Mouse (Mus musculus) kidney, adult 2 months (tissue): Measurements from ENCODE around the gene Il10rb. TPM values are rescaled to one million over a fixed set of nuclear protein-coding genes. Genes with fewer than 3 reads are reported as not detected.

ENCODE experiments used
- DNase-seq: peaks from one replicate; pipeline ENCODE4 v3.0.0; 2021
- H3K27ac ChIP-seq: fragments of 200-500 bp; 2 replicates; pipeline ENCODE4 v1.5.1; 2012; ENCODE audit warnings: low read depth, low read length, control low read depth, inconsistent platforms; ENCODE audit not compliant: insufficient read depth
- H3K27me3 ChIP-seq: fragments of 200-500 bp; replicated peaks from 2 replicates; pipeline ENCODE4 v1.6.1; 2012; ENCODE audit warnings: mild to moderate bottlenecking, moderate library complexity, low read length, inconsistent platforms; ENCODE audit not compliant: control insufficient read depth, insufficient read depth
- H3K36me3 ChIP-seq: fragments of 200-500 bp; 2 replicates; pipeline ENCODE4 v1.6.1; 2012; ENCODE audit warnings: mild to moderate bottlenecking, moderate library complexity, low read length, inconsistent platforms; ENCODE audit not compliant: control insufficient read depth, insufficient read depth
- H3K4me1 ChIP-seq: fragments of 200-500 bp; 2 replicates; pipeline ENCODE4 v1.6.1; 2011; ENCODE audit warnings: low read length; ENCODE audit not compliant: control insufficient read depth, insufficient read depth
- H3K4me3 ChIP-seq: fragments of 200-500 bp; 2 replicates; pipeline ENCODE4 v1.5.1; 2011; ENCODE audit warnings: mild to moderate bottlenecking, low read depth, low read length, control low read depth; ENCODE audit not compliant: insufficient read depth
- CTCF ChIP-seq: fragments of 200-500 bp; conservative IDR thresholded peaks from 2 replicates; pipeline ENCODE4 v1.5.1; 2011; ENCODE audit warnings: low read depth, mild to moderate bottlenecking, control low read depth, low read length, moderate library complexity, mixed read lengths; ENCODE audit not compliant: insufficient read depth, insufficient read length
- POLR2A ChIP-seq: fragments of 200-500 bp; IDR thresholded peaks from one replicate; pipeline ENCODE4 v1.6.1; 2011; ENCODE audit warnings: low read depth, low read length, control low read depth
- WGBS: fragments of 180-500 bp; shearing (Covaris S2); methylation state at CpG from one replicate; pipeline ENCODE4 v1.1.7; 2018; 5-methylcytosine and 5-hydroxymethylcytosine counted together
- polyA plus RNA-seq: library from polyadenylated mRNA; depleted of rRNA; stranded (reverse); fragments of >200 nt; gene quantifications from 2 replicates; pipeline ENCODE4 v1.2.3, GENCODE M21; 2012

Gene Il10rb
- polyA plus RNA-seq, 1 experiment: 66.0 TPM

DNA sequence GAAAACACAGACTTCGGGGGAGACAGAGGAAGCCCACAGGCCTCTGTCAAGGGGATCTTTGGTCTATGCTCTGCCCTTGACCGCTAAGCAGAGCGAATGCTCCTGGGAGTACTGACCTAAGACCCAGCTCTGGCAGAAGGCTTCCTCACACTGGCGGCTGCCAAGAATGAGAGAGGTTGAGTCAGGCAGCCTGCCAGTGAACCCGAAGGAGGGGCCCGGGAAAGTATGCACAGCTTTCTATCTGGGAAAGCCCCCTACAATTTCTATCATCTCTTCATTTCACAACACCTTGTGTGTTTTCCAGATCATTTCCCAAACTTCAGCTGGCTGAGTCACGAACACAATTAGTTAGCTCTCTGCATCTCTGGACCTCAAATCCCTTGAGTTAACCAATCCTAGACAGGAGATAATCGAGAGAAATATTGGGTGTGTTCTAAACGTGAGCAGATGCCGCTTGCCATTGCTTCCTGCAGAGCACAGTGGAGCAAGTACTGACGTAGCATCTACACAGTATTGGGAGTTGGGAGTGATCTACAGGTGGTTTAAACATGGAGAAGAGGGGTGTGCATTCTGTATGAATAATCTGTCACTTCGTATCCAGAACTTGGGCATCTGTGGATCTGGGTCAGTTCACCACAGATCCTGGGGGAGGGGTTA is 43.2 kb upstream of the Il10rb start:
- Histone ChIP-seq H3K4me3 (no peak overlapping the region), H3K27ac (peak overlapping the region; percentile 84), H3K27me3 (no peaks in the 10 kb centered on the region), H3K36me3 (no peaks in the 10 kb centered on the region), H3K4me1 (peaks cover 13% of the 10 kb centered on the region; the same call in 1 of the 2 replicates)
- 33% methylated on average over 12 of the region's 12 CpGs for WGBS
- TF ChIP-seq CTCF (no peak), POLR2A (no peak)
- DNase-seq: peak; percentile 88

DNA sequence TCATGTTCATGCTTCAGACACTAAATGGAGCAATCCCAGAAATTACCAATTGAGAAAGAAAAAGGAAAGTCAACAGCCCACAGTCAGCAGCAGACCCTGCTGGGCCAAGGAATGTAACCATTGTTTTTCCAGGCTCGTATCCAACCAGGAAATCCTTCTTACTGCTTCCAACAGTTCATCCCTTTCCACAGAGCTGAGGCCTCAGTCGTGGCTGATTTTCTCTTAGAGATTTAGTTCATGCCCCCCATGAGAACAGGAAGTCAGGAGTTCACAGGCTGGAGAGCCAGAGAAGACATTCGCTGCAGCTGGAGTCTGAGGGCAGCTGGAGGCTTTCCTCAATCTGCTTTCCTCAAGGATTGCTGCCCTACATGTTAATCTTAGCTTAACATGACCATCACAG is 42.5 kb upstream of the Il10rb start:
- H3K36me3 ChIP-seq: no peaks in the 10 kb centered on the region
- 40% methylated on average over 3 of the region's 3 CpGs for WGBS
- DNase-seq: peak; percentile 93
- peaks cover 13% of the 10 kb centered on the region; the same call in 1 of the 2 replicates for H3K4me1 ChIP-seq
- peak overlapping the region; percentile 84 for H3K27ac ChIP-seq
- H3K27me3 ChIP-seq: no peaks in the 10 kb centered on the region
- no peak for TF ChIP-seq POLR2A
- TF ChIP-seq CTCF: no peak
- no peak overlapping the region for H3K4me3 ChIP-seq

DNA sequence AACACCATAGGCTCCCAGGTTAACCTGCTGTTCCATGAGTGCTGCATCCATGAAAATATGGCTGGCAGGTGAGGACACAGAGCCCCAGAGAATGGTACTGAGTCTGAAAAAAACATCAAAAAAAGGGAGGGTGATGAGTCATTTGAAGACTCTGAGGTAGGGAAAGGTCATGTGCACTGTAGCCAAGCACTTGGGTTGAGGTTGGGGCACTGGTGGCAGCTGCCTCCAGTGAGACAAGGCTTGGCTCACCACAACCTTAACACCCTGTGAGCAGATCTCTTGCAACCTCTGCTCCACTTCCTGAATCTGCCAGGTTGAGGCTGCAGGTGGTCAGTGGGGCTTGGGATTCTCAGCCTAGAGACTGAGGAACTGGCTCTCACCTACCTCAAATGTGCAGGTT is 39.4 kb upstream of the Il10rb start:
- Histone ChIP-seq H3K27ac (peak overlapping the region; percentile 22; the same call in 1 of the 2 replicates), H3K36me3 (no peaks in the 10 kb centered on the region), H3K27me3 (no peaks in the 10 kb centered on the region), H3K4me3 (no peak overlapping the region), H3K4me1 (peaks cover 10% of the 10 kb centered on the region; the same call in 1 of the 2 replicates)
- TF ChIP-seq CTCF (no peak), POLR2A (no peak)
- no peak for DNase-seq

DNA sequence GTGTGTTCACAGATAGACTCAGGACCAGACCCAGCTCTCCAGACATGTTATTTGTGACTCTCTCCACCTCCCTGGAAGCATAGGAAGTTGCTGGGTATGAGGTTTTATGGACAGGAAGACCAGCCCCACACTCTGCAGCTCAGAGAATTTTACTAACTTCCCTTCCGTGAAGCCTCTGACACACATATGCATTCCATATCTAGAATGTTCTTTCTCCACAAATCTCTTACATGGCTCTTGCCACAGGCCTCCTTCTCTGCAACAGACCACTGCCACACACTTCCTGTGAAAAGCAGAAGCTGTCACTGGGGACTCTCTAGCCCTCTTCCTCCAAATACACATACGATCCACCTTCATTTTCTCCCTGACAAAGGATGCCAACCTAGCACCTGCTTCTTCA is 38.9 kb upstream of the Il10rb start:
- Histone ChIP-seq H3K27me3 (no peaks in the 10 kb centered on the region), H3K4me1 (peaks cover 9% of the 10 kb centered on the region; the same call in 1 of the 2 replicates), H3K27ac (peak overlapping the region; percentile 22; the same call in 1 of the 2 replicates), H3K36me3 (no peaks in the 10 kb centered on the region), H3K4me3 (no peak overlapping the region)
- no peak for DNase-seq
- WGBS: 76% methylated on average over 2 of the region's 2 CpGs
- TF ChIP-seq POLR2A (no peak), CTCF (no peak)

DNA sequence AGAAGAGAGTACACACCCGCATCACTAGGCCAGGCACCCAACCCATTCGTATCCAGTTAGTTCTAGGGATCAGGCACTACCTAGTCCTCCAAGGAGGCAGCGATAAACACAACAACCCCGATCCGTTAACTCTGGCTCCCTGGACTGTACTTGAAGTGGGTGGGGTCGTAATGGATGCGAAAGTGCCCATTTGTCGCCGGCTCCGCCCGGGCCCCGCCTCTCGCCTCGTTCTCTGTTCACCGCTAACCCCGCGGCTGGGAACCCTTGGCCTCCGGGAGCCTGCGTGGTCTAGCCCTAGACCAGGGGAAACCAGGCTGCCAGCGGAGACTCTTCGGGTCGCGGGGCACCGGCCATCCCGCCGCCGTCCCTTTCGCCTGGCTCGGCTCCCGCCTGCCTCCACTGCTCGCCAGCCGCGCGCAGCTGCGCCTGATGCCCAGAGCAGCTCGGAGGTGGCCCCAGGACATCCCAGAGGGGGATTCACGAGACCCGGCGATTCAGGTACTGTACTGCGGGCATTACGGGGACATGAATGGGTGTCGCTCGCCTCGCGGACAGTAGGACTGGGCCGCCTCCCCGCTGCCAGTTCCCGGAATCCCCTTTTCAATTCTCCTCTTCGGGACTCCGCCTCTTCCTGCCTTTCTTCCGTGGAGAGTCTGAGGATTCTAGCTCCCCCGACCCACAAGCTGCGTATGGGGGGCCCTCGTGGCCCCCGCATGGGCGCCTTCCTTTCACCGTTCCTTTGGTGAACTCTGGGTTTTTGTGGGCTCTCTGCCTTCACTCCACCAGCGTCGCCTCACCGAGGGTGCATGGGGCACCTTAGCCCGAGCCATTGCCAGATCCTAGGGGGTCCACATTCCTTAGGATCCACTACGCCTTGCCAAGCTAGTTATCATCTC is 33.1 kb upstream of the Il10rb start, which contains the start of gene Ifnar2:
Ifnar2 (plus strand) TSS at position 207 of the 896 bp plus-strand sequence.
- under 1% methylated on average over 62 of the region's 62 CpGs for WGBS
- peak; percentile 91 for DNase-seq

DNA sequence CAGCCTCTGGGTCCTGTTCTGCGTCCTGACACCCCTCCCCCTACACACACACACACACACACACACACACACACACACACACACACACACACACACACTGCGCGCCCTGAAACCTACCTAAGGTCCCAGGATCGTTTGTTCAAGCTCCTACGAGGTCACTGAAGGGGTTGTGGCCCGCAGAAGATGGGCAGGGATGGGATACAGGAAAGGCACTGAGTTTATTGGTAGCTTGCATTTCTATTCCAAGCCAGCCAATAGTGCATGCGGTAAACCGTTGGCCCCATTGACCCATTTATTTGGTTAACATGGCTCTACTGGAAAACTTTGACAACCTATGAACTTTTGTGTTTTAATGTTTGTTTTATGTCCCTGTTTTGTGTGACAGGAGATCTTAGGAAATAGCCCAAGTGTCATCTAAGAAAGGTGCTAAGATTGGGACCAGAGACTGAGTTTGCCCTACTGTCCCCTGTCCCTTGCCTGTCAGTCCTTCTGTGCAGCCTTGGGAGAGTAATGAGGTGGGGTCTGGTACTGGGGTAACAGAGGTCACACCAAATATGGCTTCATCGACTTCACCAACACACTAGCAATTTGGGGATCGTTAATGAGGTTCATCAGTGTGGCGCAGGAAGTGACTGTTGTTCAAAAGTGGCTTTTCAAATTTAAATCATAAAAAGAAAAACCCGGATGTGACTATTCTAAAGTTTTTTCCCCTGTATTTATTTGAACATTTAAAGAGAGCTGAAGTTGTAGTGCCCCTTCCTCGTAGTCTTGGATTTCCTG is 32.3 kb upstream of the Il10rb start:
- Histone ChIP-seq H3K4me3 (peak overlapping the region; percentile 73), H3K36me3 (no peaks in the 10 kb centered on the region), H3K27ac (peak overlapping the region; percentile 87), H3K27me3 (no peaks in the 10 kb centered on the region), H3K4me1 (no peaks in the 10 kb centered on the region; the same call in 1 of the 2 replicates)
- WGBS: 23% methylated on average over 13 of the region's 13 CpGs
- TF ChIP-seq CTCF (no peak), POLR2A (no peak)
- DNase-seq: peak; percentile 36

More for the DNA sequence above, 33.1 kb upstream of the Il10rb start, which contains the start of gene Ifnar2:
- Histone ChIP-seq H3K27me3 (no peaks in the 10 kb centered on the region), H3K27ac (peak within 1 kb of the TSS; percentile 87), H3K4me3 (peak within 1 kb of the TSS; percentile 73), H3K36me3 (no peaks in the 10 kb centered on the region), H3K4me1 (no peaks in the 10 kb centered on the region)
- TF ChIP-seq CTCF (no peak), POLR2A (peak; percentile 39)
